20 mouse cellular contexts compared by ENCODE assay signal in the genomic region with DNA sequence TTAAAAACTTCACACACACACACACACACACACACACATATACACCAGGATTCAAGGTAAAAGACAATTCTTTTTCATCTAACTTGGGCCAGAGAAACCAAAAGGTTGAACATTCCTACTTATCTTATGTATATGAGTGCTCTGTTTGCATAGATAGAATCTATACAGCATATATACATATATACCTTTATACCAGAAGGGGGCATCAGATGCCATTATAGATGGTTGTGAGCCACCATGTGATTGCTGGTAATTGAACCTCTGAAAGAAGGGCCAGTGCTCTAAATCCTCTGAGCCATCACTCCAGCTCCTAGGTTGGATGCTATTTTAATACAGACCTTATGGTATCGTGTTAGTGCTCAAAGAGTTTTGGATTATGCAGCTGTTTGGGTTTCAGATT. TPM values are rescaled to one million over a fixed set of nuclear protein-coding genes. Genes with fewer than 3 reads are reported as not detected.
A peak's percentile ranks its signal among the peaks of the same experiment; 100 is the strongest.
DNase-seq lines count a peak whose midpoint lies in the region; ATAC-seq and TF ChIP-seq lines count a peak whose summit lies in the region.
"Had no signal": no experiment of that assay in that cellular context is flagged by ENCODE, and none has a peak within 500 bp of the region (broad histone marks: within the 10 kb centered on the region; RNA-seq: fewer than 3 reads in every experiment).

No protein-coding gene starts in this region.

- no peak for DNase-seq in left cerebral cortex, adult 2 months (ENCODE audit: extremely low spot score in 1 of 2, low spot score in 2 of 2)
- DNase-seq in left cerebral cortex, adult 8-10 months (ENCODE audit: low spot score in 2 of 2), result no peak
- no peak for DNase-seq in CH12.LX (ENCODE audit: extremely low read depth)
- DNase-seq in c-Kit-positive CD71-positive TER-119-negative erythroid progenitor cells, embryonic 14.5 days (ENCODE audit: low read depth), result peak; percentile 14
- no peak for DNase-seq in embryonic facial prominence, embryonic 10.5 days (ENCODE audit: low spot score)
- no peak for DNase-seq in embryo, embryonic 9.5 days (ENCODE audit: extremely low spot score)
- DNase-seq: adrenal gland, adult 8-10 months; cerebellum, adult 2 months; embryo, embryonic 11 days; forebrain, postnatal 0 days; heart, postnatal 4 days; kidney, postnatal 14 days; lung, postnatal 14 days; right cerebral cortex, adult 18-20 months; thymus, postnatal 36 days had no signal

- peak; percentile 13 for TF ChIP-seq CTCF in left cerebral cortex, adult 2 months (IDR thresholded peaks at IDR 0.05)
- peak in 1 of 2 experiments; percentile 43; a peak in 2 of 4 replicates for TF ChIP-seq CTCF in CH12.LX (conservative IDR thresholded peaks at IDR 0.05 in 1 of 2, IDR thresholded peaks at IDR 0.05 in 1 of 2; ENCODE audit: low read depth in 2 of 2, low read length in 2 of 2)

- no peak overlapping the region for H3K4me2 ChIP-seq in CH12.LX (ENCODE audit: insufficient read depth, low read depth, poor library complexity, severe bottlenecking)
- H3K4me2 ChIP-seq: heart, embryonic 13.5 days; midbrain, embryonic 11.5 days; neural tube, embryonic 15.5 days had no signal

- H3K4me1 ChIP-seq in CH12.LX (ENCODE audit: control insufficient read depth in 1 of 2, insufficient read depth in 2 of 2), result peaks cover 0 to 8% of the 10 kb centered on the region in 2 experiments; a peak in 2 of 4 replicates
- no peaks in the 10 kb centered on the region for H3K4me1 ChIP-seq in embryonic facial prominence, embryonic 10.5 days
- H3K4me1 ChIP-seq: neural tube, embryonic 15.5 days had no signal

- no peaks in the 10 kb centered on the region for H3K79me2 ChIP-seq in CH12.LX (replicated peaks; ENCODE audit: control insufficient read depth, extremely low read depth, insufficient read depth, poor library complexity, severe bottlenecking)

- ATAC-seq in neutrophil, adult 5-6 weeks (ENCODE audit: extremely low read depth, insufficient number of reproducible peaks, low FRiP score, poor library complexity, severe bottlenecking), result peak; percentile 41; the same call in 1 of the 2 replicates
- ATAC-seq: forebrain, postnatal 0 days had no signal

- no peak overlapping the region for H3K27ac ChIP-seq in left cerebral cortex, adult 2 months
- H3K27ac ChIP-seq in CH12.LX (ENCODE audit: insufficient read depth, low read depth), result no peak overlapping the region
- no peak overlapping the region for H3K27ac ChIP-seq in embryonic facial prominence, embryonic 10.5 days (replicated peaks)
- H3K27ac ChIP-seq: heart, embryonic 13.5 days; neural tube, embryonic 15.5 days had no signal

- no peaks in the 10 kb centered on the region for H3K36me3 ChIP-seq in CH12.LX (replicated peaks in 1 of 2; ENCODE audit: control insufficient read depth in 1 of 2, insufficient read depth in 1 of 2, low read length in 1 of 2)
- no peaks in the 10 kb centered on the region for H3K36me3 ChIP-seq in embryonic facial prominence, embryonic 10.5 days (replicated peaks)
- H3K36me3 ChIP-seq: heart, embryonic 13.5 days; neural tube, embryonic 15.5 days had no signal

- TF ChIP-seq RAD21 in CH12.LX (IDR thresholded peaks at IDR 0.05; ENCODE audit: low read depth, low read length), result peak; percentile 27

- intact Hi-C loops in left cerebral cortex, adult 2 months (cut with DNase I), result no loop called here

- 85% methylated on average over 1 of the region's 1 CpGs for WGBS in embryonic facial prominence, embryonic 10.5 days

- no peak overlapping the region for H3K4me3 ChIP-seq in left cerebral cortex, adult 2 months
- H3K4me3 ChIP-seq in CH12.LX (replicated peaks in 1 of 3; ENCODE audit: low read depth in 2 of 3, low read length in 2 of 3, poor library complexity in 1 of 3), result no peak overlapping the region
- H3K4me3 ChIP-seq in embryonic facial prominence, embryonic 10.5 days, result no peak overlapping the region
- H3K4me3 ChIP-seq: erythroblast, embryonic 14.5 days; heart, embryonic 13.5 days; neural tube, embryonic 15.5 days had no signal

- H3K27me3 ChIP-seq in CH12.LX (replicated peaks), result no peaks in the 10 kb centered on the region
- no peaks in the 10 kb centered on the region for H3K27me3 ChIP-seq in embryonic facial prominence, embryonic 10.5 days (replicated peaks; ENCODE audit: low read depth, poor library complexity, severe bottlenecking)
- H3K27me3 ChIP-seq: neural tube, embryonic 15.5 days had no signal

- dilution Hi-C loops in CH12.LX (cut with MboI; ENCODE audit: extremely low pct_ligation_motif_present, extremely low pct_unique_long_range_greater_than_20kb, low sequenced_read_pairs), result no loop called here

- in situ Hi-C loops in CH12.LX (cut with MboI; ENCODE audit: low pct_ligation_motif_present, low pct_unique_long_range_greater_than_20kb, low sequenced_read_pairs), result no loop called here

- H3K9ac ChIP-seq in CH12.LX (ENCODE audit: insufficient read depth, low read depth), result no peak overlapping the region
- H3K9ac ChIP-seq: forebrain, postnatal 0 days; heart, embryonic 13.5 days; neural tube, embryonic 15.5 days had no signal

- H3K9me3 ChIP-seq in CH12.LX (replicated peaks; ENCODE audit: low read length), result no peaks in the 10 kb centered on the region
- H3K9me3 ChIP-seq in embryonic facial prominence, embryonic 10.5 days, result no peaks in the 10 kb centered on the region
- H3K9me3 ChIP-seq: heart, embryonic 13.5 days; neural tube, embryonic 15.5 days had no signal

- TF ChIP-seq EP300 in CH12.LX (IDR thresholded peaks at IDR 0.05; ENCODE audit: low read length), result no peak

- no peak for TF ChIP-seq POLR2A in CH12.LX (IDR thresholded peaks at IDR 0.05; ENCODE audit: low read depth, low read length)

TF ChIP-seq in CH12.LX, 34 proteins besides CTCF, POLR2A, EP300 and RAD21:
- TF ChIP-seq JUND (conservative IDR thresholded peaks at IDR 0.05; ENCODE audit: low read depth, low read length), result no peak
- no peak for TF ChIP-seq PAX5 (IDR thresholded peaks at IDR 0.05; ENCODE audit: low read length)
- peak; percentile 11; the same call in 1 of the 2 replicates for TF ChIP-seq SMC3 (IDR thresholded peaks at IDR 0.05; ENCODE audit: low read depth, low read length)
- no peak for TF ChIP-seq UBTF (IDR thresholded peaks at IDR 0.05; ENCODE audit: low read depth, low read length)
- TF ChIP-seq USF1 (IDR thresholded peaks at IDR 0.05; ENCODE audit: low read depth, low read length), result no peak

RNA-seq across cellular contexts. Expression of gene Klhl7, which starts 12.0 kb away (rescaled TPM):
- total RNA-seq in left cerebral cortex, adult 2 months (2021), result 10 to 100 TPM; 88.2 TPM
- 10 to 100 TPM; 88.6 to 92.3 (median 89.5) TPM for total RNA-seq in left cerebral cortex, adult 8-10 months (2022)
- total RNA-seq in CH12.LX (2012; rRNA removed) (20.0 and 20.4 TPM in 2 replicates), CH12.LX (2014; rRNA removed) (71.4 and 72.1 TPM in 2 replicates)
- polyA plus RNA-seq in CH12.LX (2012; ENCODE audit: insufficient read length, low read depth), result 23.2 and 26.5 TPM in 2 replicates
- total RNA-seq in neutrophil, adult 5-6 weeks (2017), result 13.5 and 14.0 TPM in 2 replicates
- 61.2 and 64.4 TPM in 2 replicates for polyA plus RNA-seq in embryonic facial prominence, embryonic 10.5 days (2016; fragmentation: Nextera tagmentation; extraction: Ambion mirVana)

RNA-seq across cellular contexts. Expression of gene Fam126a, which starts 58.0 kb away (rescaled TPM):
- 10 to 100 TPM; 14.9 to 19.6 TPM for total RNA-seq in left cerebral cortex, adult 2 months (2021)
- 10 to 100 TPM; 17.3 to 20.5 (median 18.6) TPM for total RNA-seq in left cerebral cortex, adult 8-10 months (2022)
- 18.2 and 22.6 TPM in 2 replicates for total RNA-seq in CH12.LX (2012; rRNA removed)
- total RNA-seq in CH12.LX (2014; rRNA removed), result 16.5 and 19.6 TPM in 2 replicates
- polyA plus RNA-seq in CH12.LX (2012; ENCODE audit: insufficient read length, low read depth), result 31.6 and 32.6 TPM in 2 replicates
- 32.3 and 35.8 TPM in 2 replicates for total RNA-seq in neutrophil, adult 5-6 weeks (2017)
- 25.9 and 26.9 TPM in 2 replicates for polyA plus RNA-seq in embryonic facial prominence, embryonic 10.5 days (2016; fragmentation: Nextera tagmentation; extraction: Ambion mirVana)
